Mouse (Mus musculus) spleen, adult 2 months (tissue): ENCODE measurements around the gene Rpl27. TPM values are rescaled to one million over a fixed set of nuclear protein-coding genes. Genes with fewer than 3 reads are reported as not detected.
A peak's percentile ranks its signal among the peaks of the same experiment; 100 is the strongest.
"Not testable (repeated sequence)": the region's sequence is repeated elsewhere in the genome, so short reads cannot be mapped to it uniquely, and the experiment has no call there.

Experiments used
- DNase-seq, 2 experiments: peaks; one replicate each; pipeline versions ENCODE4 v3.0.0 to v3.0.0-alpha.2; 2012 to 2021; ENCODE audit warnings: low spot score in 2 of 2, low read depth in 1 of 2
- H3K27ac ChIP-seq: fragments of 200-500 bp; 2 replicates; pipeline ENCODE4 v1.5.1; 2012; ENCODE audit warnings: low read length, inconsistent platforms; ENCODE audit not compliant: insufficient read depth
- H3K27me3 ChIP-seq: fragments of 200-500 bp; 2 replicates; pipeline ENCODE4 v1.6.1; 2012; ENCODE audit warnings: mild to moderate bottlenecking, moderate library complexity, low read length, inconsistent platforms; ENCODE audit not compliant: control insufficient read depth, insufficient read depth
- H3K36me3 ChIP-seq: fragments of 200-500 bp; 2 replicates; pipeline ENCODE4 v1.6.1; 2012; ENCODE audit warnings: mild to moderate bottlenecking, low read length, inconsistent platforms; ENCODE audit not compliant: control insufficient read depth, insufficient read depth
- H3K4me1 ChIP-seq: fragments of 200-500 bp; 2 replicates; pipeline ENCODE4 v1.6.1; 2011; ENCODE audit warnings: inconsistent platforms; ENCODE audit not compliant: control insufficient read depth, insufficient read depth, insufficient read length
- H3K4me3 ChIP-seq: fragments of 200-500 bp; 2 replicates; pipeline ENCODE4 v1.5.1; 2011; ENCODE audit warnings: mild to moderate bottlenecking, inconsistent platforms; ENCODE audit not compliant: insufficient read depth, insufficient read length; ENCODE audit errors: extremely low read depth
- CTCF ChIP-seq: fragments of 200-500 bp; IDR thresholded peaks from 2 replicates; pipeline ENCODE4 v1.5.1; 2011; ENCODE audit warnings: mild to moderate bottlenecking, inconsistent platforms; ENCODE audit not compliant: insufficient read depth, insufficient read length, insufficient replicate concordance; ENCODE audit errors: extremely low read depth
- POLR2A ChIP-seq: fragments of 200-500 bp; IDR thresholded peaks from 2 replicates; pipeline ENCODE4 v1.6.1; 2011; ENCODE audit warnings: low read depth, low read length, inconsistent platforms
- WGBS: fragments of 180-500 bp; shearing (Covaris S2); methylation state at CpG from one replicate; pipeline ENCODE4 v1.1.7; 2018; 5-methylcytosine and 5-hydroxymethylcytosine counted together
- polyA plus RNA-seq: library from polyadenylated mRNA; depleted of rRNA; stranded (reverse); fragments of >200 nt; gene quantifications from 2 replicates; pipeline ENCODE4 v1.2.3, GENCODE M21; 2012

Rpl27 gene
- polyA plus RNA-seq, 1 experiment, result 430 TPM

GRCm38 (mm10) chr11:101433396-101433795 lies 8.7 kb upstream of the Rpl27 start:
- 92% methylated on average over 13 of the region's 13 CpGs for WGBS
- TF ChIP-seq POLR2A, result no peak
- TF ChIP-seq CTCF, result no peak
- Histone ChIP-seq H3K4me3 (no peak overlapping the region), H3K36me3 (peaks cover 19% of the 10 kb centered on the region), H3K4me1 (no peaks in the 10 kb centered on the region), H3K27ac (no peak overlapping the region), H3K27me3 (no peaks in the 10 kb centered on the region)
- DNase-seq, result no peak

- WGBS, result 80% methylated on average over 4 of the region's 4 CpGs
- Histone ChIP-seq H3K27ac (no peak overlapping the region), H3K4me1 (no peaks in the 10 kb centered on the region), H3K4me3 (no peak overlapping the region), H3K27me3 (no peaks in the 10 kb centered on the region), H3K36me3 (peaks cover 16% of the 10 kb centered on the region)
- TF ChIP-seq CTCF (no peak), POLR2A (no peak)
- DNase-seq, result no peak
These were observed 6.3 kb upstream of the Rpl27 start for GRCm38 (mm10) chr11:101435831-101436230.

- Histone ChIP-seq H3K36me3 (peaks cover 12% of the 10 kb centered on the region), H3K27me3 (no peaks in the 10 kb centered on the region), H3K27ac (no peak overlapping the region), H3K4me3 (no peak overlapping the region), H3K4me1 (no peaks in the 10 kb centered on the region)
- 92% methylated on average over 4 of the region's 4 CpGs for WGBS
- DNase-seq, result no peak
- TF ChIP-seq CTCF (no peak), POLR2A (no peak)
These were observed 5.2 kb upstream of the Rpl27 start for GRCm38 (mm10) chr11:101436916-101437315.

GRCm38 (mm10) chr11:101438006-101438405 lies 4.1 kb upstream of the Rpl27 start:
- not testable (repeated sequence) for H3K27ac ChIP-seq, DNase-seq, H3K36me3 ChIP-seq, H3K27me3 ChIP-seq, H3K4me1 ChIP-seq, H3K4me3 ChIP-seq
- 67% methylated on average over 3 of the region's 3 CpGs for WGBS

- not testable (repeated sequence) for H3K27ac ChIP-seq, H3K27me3 ChIP-seq, DNase-seq, H3K4me1 ChIP-seq
- Histone ChIP-seq H3K4me3 (peak overlapping the region; percentile 20), H3K36me3 (peaks cover 14% of the 10 kb centered on the region)
- 28% methylated on average over 15 of the region's 15 CpGs for whole genome bisulfite sequencing
These were observed 510 bp upstream of the Rpl27 start for GRCm38 (mm10) chr11:101441450-101442126.

- Histone ChIP-seq H3K4me1 (peaks cover 6% of the 10 kb centered on the region; the same call in 1 of the 2 replicates), H3K27ac (peak overlapping the region; percentile 81), H3K27me3 (no peaks in the 10 kb centered on the region), H3K4me3 (peak overlapping the region; percentile 71), H3K36me3 (peaks cover 14% of the 10 kb centered on the region)
- no peak for TF ChIP-seq POLR2A
- no peak for TF ChIP-seq CTCF
- under 1% methylated on average over 14 of the region's 14 CpGs for WGBS
- DNase-seq, result no peak
These were observed 662 bp downstream of the Rpl27 start for GRCm38 (mm10) chr11:101442760-101443159.

- Histone ChIP-seq H3K27ac (no peak overlapping the region), H3K4me3 (no peak overlapping the region), H3K4me1 (peaks cover 6% of the 10 kb centered on the region; the same call in 1 of the 2 replicates), H3K27me3 (no peaks in the 10 kb centered on the region), H3K36me3 (peaks cover 14% of the 10 kb centered on the region)
- no peak for TF ChIP-seq POLR2A
- TF ChIP-seq CTCF, result no peak
- 89% methylated on average over 1 of the region's 1 CpGs for WGBS
- no peak for DNase-seq
These were observed 4.2 kb downstream of the Rpl27 start for GRCm38 (mm10) chr11:101446319-101446718.

GRCm38 (mm10) chr11:101446860-101447259 lies 4.8 kb downstream of the Rpl27 start:
- not testable (repeated sequence) for DNase-seq, H3K4me1 ChIP-seq, H3K27me3 ChIP-seq, H3K27ac ChIP-seq, H3K4me3 ChIP-seq
- peaks cover 14% of the 10 kb centered on the region for H3K36me3 ChIP-seq
- whole genome bisulfite sequencing, result 91% methylated on average over 8 of the region's 8 CpGs
